Mouse (Mus musculus) ovary, adult 18-20 months (tissue): ENCODE measurements around the gene Hoxa7.

Experiments
- DNase-seq: peaks from one replicate; pipeline ENCODE4 v3.0.0; 2022; ENCODE audit warnings: low spot score, mixed read lengths

The Hoxa7 gene

GRCm38 (mm10) chr6:52200073-52200750, 21.4 kb downstream of the Hoxa7 start:
- no peak for DNase-seq

- no peak for DNase-seq
These were observed 24.4 kb downstream of the Hoxa7 start for GRCm38 (mm10) chr6:52197271-52197670.

- DNase-seq, result no peak
These were observed 24.8 kb downstream of the Hoxa7 start for GRCm38 (mm10) chr6:52196811-52197210.

DNA sequence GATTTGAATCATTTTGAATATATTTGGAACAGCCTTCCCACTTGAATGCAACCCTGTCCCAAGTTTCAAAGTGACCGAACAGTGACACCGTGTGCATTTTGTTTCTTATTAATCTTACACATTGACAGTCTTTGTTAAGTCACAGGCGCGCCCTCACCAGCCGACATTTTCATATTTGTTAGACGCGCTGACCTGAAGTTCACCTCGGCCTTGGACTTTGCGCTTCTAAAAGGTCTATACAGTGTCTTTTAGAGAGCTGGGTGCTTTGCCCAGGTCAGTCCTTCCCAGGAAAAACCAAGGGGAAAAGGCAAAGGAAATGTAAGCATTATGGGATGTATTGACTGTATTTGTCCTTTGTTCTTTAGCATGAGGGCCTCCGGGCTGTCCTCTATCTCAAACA, 27.0 kb downstream of the Hoxa7 start:
- no peak for DNase-seq

GRCm38 (mm10) chr6:52191860-52192550, 29.6 kb downstream of the Hoxa7 start:
- DNase-seq, result peak; percentile 58

DNA sequence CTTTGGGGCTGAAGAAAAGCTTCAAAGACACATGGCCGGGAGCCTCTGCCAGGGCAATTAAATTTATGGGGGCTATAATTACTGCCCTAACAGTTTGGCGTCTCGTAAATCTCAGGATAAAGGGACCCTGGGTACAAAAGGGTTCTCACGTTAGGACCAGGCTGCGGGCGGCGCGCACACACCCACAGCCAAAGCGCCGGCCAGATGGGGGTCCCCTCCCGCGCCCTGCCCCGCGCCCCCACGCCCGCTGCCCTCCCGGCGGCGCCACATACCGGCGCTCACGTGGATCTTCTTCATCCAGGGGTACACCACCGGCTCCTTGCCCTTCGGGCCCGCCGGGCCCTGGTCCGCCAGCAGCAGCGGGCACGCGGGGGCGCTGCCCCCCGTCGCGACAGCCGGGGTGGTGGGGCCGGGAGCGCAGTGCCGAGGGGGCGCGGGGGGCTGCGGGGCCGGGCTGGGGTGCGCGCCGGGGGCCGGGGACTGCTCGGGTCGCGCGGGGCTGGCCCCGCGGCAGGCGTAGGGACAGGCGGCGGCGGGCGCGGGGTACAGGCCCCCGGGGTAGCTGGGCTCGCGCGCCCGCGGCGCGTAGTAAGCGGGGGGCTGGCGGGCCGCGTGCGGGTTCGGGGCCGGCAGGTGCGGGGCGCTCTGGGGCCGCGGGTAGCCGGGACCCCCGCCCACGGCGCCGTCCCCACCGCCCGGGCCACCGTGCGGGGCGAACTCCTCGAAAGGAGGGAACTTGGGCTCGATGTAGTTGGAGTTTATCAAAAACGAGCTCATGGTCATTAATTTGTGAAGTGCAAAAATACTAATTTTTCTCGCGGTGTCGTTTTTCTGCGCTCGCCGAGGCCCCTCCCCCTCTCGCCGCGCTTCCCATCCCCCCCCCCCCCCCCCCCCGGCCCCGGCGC, 30.5 kb downstream of the Hoxa7 start, which contains the start of gene Hoxa4:
Gene Hoxa4, minus strand, starts transcription at position 848 of the 905 bp plus-strand sequence.
- no peak for DNase-seq

DNA sequence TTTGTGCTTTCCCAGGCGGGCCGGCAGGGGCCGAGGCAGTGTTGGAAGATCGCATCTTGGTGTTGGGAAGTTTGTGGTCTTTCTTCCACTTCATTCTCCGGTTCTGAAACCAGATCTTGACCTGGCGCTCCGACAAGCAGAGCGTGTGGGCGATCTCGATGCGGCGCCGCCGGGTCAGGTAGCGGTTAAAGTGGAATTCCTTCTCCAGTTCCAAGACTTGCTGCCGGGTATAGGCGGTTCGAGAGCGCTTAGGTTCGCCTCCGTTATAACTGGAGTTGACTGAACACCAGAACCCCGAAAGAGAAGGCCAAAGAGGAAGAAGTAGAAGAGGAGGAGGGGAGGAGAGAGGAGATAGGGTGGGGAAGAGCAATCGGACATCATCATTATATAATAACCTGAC, 31.2 kb downstream of the Hoxa7 start:
- no peak for DNase-seq

DNA sequence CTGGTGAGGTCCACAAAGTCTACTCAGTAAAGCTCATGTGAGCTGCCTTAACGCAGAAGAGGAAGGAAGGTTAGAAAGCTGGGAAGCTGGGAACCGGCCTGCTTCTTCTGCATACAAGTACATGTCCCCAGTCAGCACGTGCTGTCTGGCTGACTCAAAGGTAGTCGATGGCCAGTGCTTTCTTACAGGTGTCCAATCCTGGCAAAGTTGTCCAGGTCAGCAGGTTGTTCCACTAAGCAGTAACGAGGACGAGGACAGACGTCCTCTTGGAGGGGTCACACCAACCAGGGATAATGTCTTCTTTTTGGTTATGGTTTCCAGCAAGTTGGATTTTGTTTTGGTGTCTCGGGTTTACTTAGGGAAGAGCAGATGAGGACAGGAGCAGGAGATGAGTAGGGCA, 31.7 kb downstream of the Hoxa7 start:
- no peak for DNase-seq

- DNase-seq, result no peak
These were observed 32.5 kb downstream of the Hoxa7 start for GRCm38 (mm10) chr6:52189172-52189591.

GRCm38 (mm10) chr6:52186500-52186899, 35.2 kb downstream of the Hoxa7 start:
- no peak for DNase-seq

GRCm38 (mm10) chr6:52185834-52186233, 35.8 kb downstream of the Hoxa7 start:
- no peak for DNase-seq

- DNase-seq, result no peak
These were observed 36.4 kb downstream of the Hoxa7 start for GRCm38 (mm10) chr6:52185222-52185621.

GRCm38 (mm10) chr6:52184668-52185067, 37.0 kb downstream of the Hoxa7 start:
- DNase-seq, result no peak

DNA sequence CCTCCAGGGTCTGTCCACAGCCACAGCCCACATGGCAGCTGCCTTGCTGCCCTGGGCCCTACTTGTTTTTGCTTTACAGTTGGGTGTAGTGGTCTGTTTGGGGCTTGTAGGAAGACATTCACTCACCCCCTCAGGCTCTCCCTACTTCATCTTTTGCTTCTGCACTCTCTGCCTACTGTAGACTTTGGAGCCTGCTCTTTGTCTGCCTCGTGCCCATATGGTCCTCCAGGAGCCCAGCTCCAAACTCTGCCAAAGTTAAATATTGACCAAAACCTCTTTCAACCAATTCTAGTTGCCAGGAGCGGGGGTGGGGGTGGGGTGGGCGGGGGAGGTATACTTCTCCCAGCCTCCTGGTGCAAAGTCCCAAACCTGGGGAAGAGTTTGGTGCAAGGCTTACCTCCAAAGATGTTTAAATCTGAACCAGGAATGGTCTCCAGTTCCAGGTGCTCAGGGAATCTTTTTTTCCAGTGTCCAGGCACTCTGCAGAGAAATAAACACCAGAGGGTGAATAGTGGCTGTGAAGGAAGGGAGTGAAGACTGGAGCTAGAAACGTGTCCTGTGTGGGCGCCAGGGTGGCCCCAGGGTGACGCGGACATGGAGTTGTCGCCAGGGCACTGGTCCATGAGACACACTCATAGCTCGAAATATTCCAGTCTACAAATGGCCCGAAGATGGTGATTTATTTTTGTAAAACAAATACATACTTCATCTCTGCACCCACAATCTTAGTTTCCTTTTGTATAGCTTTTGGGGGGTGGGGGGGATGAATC, 38.2 kb downstream of the Hoxa7 start:
- DNase-seq, result no peak

GRCm38 (mm10) chr6:52182793-52183192, 38.9 kb downstream of the Hoxa7 start:
- DNase-seq, result no peak

GRCm38 (mm10) chr6:52182030-52182429, 39.6 kb downstream of the Hoxa7 start:
- no peak for DNase-seq

DNA sequence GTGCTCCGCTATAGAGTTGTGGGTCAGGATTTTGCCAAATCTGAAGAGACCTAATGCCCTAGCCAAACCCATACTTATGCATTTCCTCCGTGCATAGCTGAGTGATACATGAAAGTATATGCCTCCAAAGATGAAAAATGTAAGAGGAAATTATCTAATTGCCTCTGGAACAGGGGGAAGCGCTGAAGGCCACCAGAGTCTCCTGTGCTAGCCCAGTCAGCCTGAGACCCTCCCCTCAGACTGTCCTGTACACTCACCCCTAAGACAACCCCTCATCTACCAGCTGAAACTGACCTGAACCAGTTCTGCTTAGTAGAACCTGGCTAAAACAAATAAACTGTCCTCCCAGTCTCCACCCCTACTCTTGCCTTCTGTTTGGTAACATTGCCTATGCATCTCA, 40.9 kb downstream of the Hoxa7 start:
- no peak for DNase-seq

DNA sequence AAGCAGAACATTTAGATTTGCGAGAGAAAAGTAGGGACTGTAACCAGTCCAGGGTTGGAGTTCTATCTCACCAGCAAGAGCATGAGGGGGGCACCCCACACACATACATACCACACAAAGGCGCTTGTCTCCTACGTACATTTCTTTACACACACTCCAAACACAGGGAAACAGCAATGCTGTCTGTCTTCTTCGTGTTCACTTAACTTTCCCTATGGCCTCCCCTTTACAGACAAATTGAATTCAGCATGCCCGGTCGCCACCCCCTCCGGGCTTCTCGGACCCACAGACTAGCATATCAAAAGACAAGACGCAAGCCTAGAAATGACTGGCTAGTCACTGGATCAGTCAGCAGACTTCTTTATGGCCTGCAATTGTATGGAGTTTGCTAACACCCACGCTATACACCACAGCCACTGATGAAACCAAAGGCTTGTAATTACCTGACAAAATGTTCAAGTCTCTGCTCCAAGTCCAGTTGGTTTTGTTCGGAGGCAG, 41.4 kb downstream of the Hoxa7 start:
- DNase-seq, result no peak

DNA sequence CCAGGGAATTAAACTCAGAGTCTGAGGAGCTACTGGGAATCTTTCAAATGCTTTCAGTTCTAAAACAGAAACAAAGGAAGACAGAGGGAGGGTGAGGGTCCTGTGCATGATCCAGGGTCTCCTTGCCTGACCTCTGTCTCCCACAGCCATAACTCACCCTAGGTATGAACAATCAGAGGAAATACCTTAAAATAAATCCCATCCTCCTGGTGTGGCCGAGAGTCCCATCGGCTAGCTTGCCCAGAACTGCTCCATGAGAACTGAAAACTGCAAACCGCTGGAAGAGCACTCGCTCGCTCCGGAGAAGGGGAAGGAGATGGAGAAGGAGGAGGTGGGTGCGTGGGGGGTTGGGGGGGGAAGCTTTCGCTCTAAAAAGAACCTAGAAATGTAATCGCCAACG, 42.0 kb downstream of the Hoxa7 start:
- DNase-seq, result no peak

GRCm38 (mm10) chr6:52178918-52179665, 42.6 kb downstream of the Hoxa7 start:
- no peak for DNase-seq

GRCm38 (mm10) chr6:52177806-52178205, 43.8 kb downstream of the Hoxa7 start:
- DNase-seq, result no peak
